Mouse (Mus musculus) liver, postnatal 0 days (tissue): ENCODE measurements around the gene Gm765. TPM values are rescaled to one million over a fixed set of nuclear protein-coding genes. Genes with fewer than 3 reads are reported as not detected.

ENCODE experiments used
- ATAC-seq: fragments of 200-750 bp; cut with Nextera tagmentation; 2 replicates; pipeline ENCODE4 v1.8.0; 2017; ENCODE audit warnings: mild to moderate bottlenecking, moderate library complexity
- DNase-seq: peaks from one replicate; pipeline ENCODE4 v3.0.0-alpha.2; 2016
- H3K27ac ChIP-seq: fragments of 300-500 bp; sonication (generic); 2 replicates; pipeline ENCODE4 v1.5.1; 2014; ENCODE audit warnings: antibody characterized with exemption, moderate library complexity, mild to moderate bottlenecking, low read depth
- H3K27me3 ChIP-seq: fragments of 300-500 bp; sonication (generic); 2 replicates; pipeline ENCODE4 v1.6.1; 2014; ENCODE audit warnings: low read length, control low read depth, mixed read lengths; ENCODE audit not compliant: insufficient read depth
- H3K36me3 ChIP-seq: fragments of 300-500 bp; sonication (generic); replicated peaks from 2 replicates; pipeline ENCODE4 v1.6.1; 2014; ENCODE audit warnings: mild to moderate bottlenecking, control low read depth, low read length, moderate library complexity, mixed read lengths; ENCODE audit not compliant: insufficient read depth
- H3K4me1 ChIP-seq: fragments of 300-500 bp; sonication (generic); 2 replicates; pipeline ENCODE4 v1.6.1; 2014; ENCODE audit warnings: antibody characterized with exemption, mild to moderate bottlenecking, control low read depth; ENCODE audit not compliant: insufficient read depth
- H3K4me2 ChIP-seq: fragments of 300-500 bp; sonication (generic); 2 replicates; pipeline ENCODE4 v1.6.1; 2014; ENCODE audit warnings: low read depth, mild to moderate bottlenecking, low read length, moderate library complexity, mixed read lengths
- H3K4me3 ChIP-seq: fragments of 300-500 bp; sonication (generic); 2 replicates; pipeline ENCODE4 v1.5.1; 2014; ENCODE audit warnings: low read depth, low read length
- H3K9ac ChIP-seq: fragments of 300-500 bp; sonication (generic); replicated peaks from 2 replicates; pipeline ENCODE4 v1.6.1; 2014; ENCODE audit warnings: mild to moderate bottlenecking, moderate library complexity
- H3K9me3 ChIP-seq: fragments of 300-500 bp; sonication (generic); 2 replicates; pipeline ENCODE4 v1.6.1; 2016; ENCODE audit warnings: mild to moderate bottlenecking, control low read depth, low read length, mixed read lengths
- CTCF ChIP-seq: sonication (generic); IDR thresholded peaks from 2 replicates; pipeline ENCODE4 v1.5.1; 2016; ENCODE audit warnings: antibody characterized with exemption, low read depth
- EP300 ChIP-seq: IDR thresholded peaks from 2 replicates; pipeline ENCODE4 v1.6.1; 2016; ENCODE audit warnings: antibody characterized with exemption, low read depth, mild to moderate bottlenecking
- WGBS: fragments of 180-500 bp; shearing (Covaris S2); extraction: QIAGEN DNeasy Blood & Tissue Kit; methylation state at CpG from one replicate; pipeline ENCODE4 v1.1.7; 2014; ENCODE audit not compliant: insufficient replicate concordance; 5-methylcytosine and 5-hydroxymethylcytosine counted together
- polyA plus RNA-seq: library from polyadenylated mRNA; unstranded; fragments of >200 nt; fragmentation: Nextera tagmentation; extraction: Ambion mirVana; gene quantifications from 2 replicates; pipeline ENCODE4 v1.2.1, GENCODE M21; 2015

The Gm765 gene
- polyA plus RNA-seq, 1 experiment from 2014 or later = 0.41 TPM

DNA sequence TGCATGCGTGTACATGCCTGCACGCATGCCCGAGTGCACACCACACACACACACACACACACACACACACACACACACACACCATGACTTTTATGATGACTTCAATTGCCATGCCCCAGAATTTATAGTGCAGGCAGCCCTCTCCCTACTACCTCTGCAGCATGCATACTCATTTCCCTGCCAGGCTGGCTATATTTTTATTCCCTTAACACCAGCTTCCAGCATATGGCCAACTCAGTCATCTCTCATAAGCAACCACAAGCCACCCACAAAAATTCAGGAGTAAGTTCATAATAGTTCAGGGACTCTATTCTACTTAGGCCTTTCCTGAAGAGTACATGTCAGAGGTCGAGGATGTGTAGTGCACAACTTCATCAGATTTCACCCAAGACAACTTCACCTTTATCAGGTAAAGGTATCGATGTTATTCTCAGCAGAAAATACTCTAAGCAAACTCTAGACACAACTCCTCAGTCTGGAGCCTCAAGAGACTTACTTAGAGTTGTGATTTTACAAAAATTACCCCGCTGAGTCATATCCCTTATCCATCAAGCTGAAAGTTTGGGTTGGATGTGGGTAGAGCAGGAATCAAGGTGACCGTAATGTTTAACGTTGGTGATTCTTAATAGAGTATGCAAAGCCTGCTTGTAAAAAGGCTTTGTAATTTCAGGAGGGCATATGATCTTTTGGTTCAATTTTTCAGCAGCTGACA is 101.8 kb downstream of the Gm765 start:
- DNase-seq (no peak), ATAC-seq (no peak)
- Histone ChIP-seq H3K36me3 (no peaks in the 10 kb centered on the region), H3K27ac (no peak overlapping the region), H3K27me3 (no peaks in the 10 kb centered on the region), H3K9ac (no peak overlapping the region), H3K4me1 (no peaks in the 10 kb centered on the region), H3K4me2 (no peak overlapping the region), H3K9me3 (no peaks in the 10 kb centered on the region), H3K4me3 (no peak overlapping the region)
- no peak for TF ChIP-seq CTCF
- no peak for TF ChIP-seq EP300
- 75% methylated on average over 8 of the region's 8 CpGs for WGBS

DNA sequence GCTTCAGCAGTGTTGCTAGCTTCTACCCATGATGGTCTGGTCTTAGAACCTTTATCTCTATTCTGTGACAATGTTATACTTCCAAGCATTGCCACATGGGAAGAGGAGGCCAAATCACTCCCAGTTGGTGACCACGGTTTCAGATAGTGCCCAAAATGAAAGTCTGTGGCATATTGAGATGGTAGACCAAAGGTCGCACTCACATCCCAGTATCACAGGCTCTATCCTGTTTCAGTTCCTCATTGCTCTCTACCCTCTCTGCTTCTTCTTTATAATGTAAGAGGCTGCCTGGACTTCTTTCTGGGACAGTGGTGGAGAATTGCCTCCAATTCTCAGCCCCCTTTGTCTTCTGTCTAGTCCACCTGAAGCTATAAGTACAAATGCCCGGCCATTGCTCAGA is 108.5 kb downstream of the Gm765 start:
- Histone ChIP-seq H3K9ac (no peak overlapping the region), H3K4me1 (no peaks in the 10 kb centered on the region), H3K9me3 (no peaks in the 10 kb centered on the region), H3K4me3 (no peak overlapping the region), H3K27ac (no peak overlapping the region), H3K27me3 (no peaks in the 10 kb centered on the region), H3K36me3 (no peaks in the 10 kb centered on the region), H3K4me2 (no peak overlapping the region)
- ATAC-seq = no peak
- no peak for DNase-seq
- no peak for TF ChIP-seq EP300
- no peak for TF ChIP-seq CTCF
- 70% methylated on average over 3 of the region's 3 CpGs for WGBS

DNA sequence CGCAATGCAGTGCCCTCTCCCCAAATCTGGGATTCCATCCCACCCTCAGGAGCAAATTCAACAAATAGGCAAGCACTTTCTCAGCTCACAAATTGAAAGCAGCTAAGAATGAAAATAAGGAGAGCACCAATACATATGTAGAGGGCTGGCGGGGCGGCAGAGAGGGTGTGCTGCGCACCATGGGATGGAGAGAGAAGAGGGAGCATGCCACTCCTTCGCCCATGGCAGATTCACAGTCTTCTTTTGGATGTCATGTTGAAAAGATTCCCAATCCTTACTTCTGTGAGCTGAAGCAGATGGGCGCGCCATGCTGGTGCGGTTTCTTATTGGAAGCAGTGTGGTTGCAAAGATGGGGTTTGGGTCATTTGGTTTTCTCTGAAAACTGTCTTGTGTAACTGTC is 118.6 kb downstream of the Gm765 start:
- H3K4me1 ChIP-seq = no peaks in the 10 kb centered on the region
- TF ChIP-seq EP300 (no peak), CTCF (no peak)
- no peak overlapping the region for H3K9ac ChIP-seq
- H3K4me3 ChIP-seq = no peak overlapping the region
- no peaks in the 10 kb centered on the region for H3K27me3 ChIP-seq
- no peaks in the 10 kb centered on the region for H3K36me3 ChIP-seq
- DNase-seq (no peak), ATAC-seq (no peak)
- WGBS = 86% methylated on average over 8 of the region's 8 CpGs
- H3K4me2 ChIP-seq = no peak overlapping the region
- no peak overlapping the region for H3K27ac ChIP-seq
- no peaks in the 10 kb centered on the region for H3K9me3 ChIP-seq

DNA sequence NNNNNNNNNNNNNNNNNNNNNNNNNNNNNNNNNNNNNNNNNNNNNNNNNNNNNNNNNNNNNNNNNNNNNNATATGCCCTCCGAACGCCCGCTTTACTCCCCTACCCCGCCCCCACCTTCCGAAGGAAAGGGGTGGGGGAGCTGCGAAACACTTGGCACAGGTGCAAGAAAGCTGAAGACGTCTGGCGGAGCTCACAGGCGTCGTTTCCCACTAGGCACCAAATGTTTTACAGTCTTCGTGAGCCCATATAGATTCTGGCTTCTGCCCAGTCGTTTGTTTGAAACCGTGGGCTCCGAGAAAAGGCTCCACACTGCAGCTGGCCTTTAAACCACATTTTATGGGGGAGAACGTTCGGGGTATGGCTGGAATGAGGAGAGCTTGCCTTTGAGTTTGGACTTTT is 120.6 kb downstream of the Gm765 start:
- H3K27ac ChIP-seq = no peak overlapping the region
- no peaks in the 10 kb centered on the region for H3K36me3 ChIP-seq
- no peak for ATAC-seq
- no peak overlapping the region for H3K9ac ChIP-seq
- no peak overlapping the region for H3K4me2 ChIP-seq
- no peak for TF ChIP-seq CTCF
- no peak overlapping the region for H3K4me3 ChIP-seq
- WGBS = 73% methylated on average over 16 of the region's 16 CpGs
- no peaks in the 10 kb centered on the region for H3K4me1 ChIP-seq
- H3K27me3 ChIP-seq = no peaks in the 10 kb centered on the region
- H3K9me3 ChIP-seq = no peaks in the 10 kb centered on the region
- DNase-seq = no peak

DNA sequence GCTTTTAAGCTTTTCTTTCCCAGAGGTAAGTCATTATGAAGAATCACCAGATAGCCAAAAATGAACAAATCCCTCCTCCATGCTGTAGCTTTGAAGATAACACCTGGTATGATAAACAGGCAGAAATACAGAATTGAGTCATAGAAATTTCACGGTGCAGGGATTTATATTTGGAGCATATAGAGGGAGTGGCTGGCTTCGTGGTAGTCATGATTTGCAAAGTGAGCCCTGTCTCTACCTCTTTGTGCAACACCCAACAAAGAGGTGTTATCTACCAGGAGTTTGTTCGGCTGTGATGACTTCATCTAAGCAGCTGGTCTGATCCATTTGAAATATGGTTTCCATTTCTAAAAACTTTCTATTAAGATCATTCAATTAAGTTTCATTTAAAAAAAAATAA is 130.3 kb downstream of the Gm765 start:
- no peaks in the 10 kb centered on the region for H3K9me3 ChIP-seq
- no peak for ATAC-seq
- no peaks in the 10 kb centered on the region for H3K4me1 ChIP-seq
- DNase-seq = no peak
- TF ChIP-seq CTCF (no peak), EP300 (no peak)
- H3K27me3 ChIP-seq = no peaks in the 10 kb centered on the region
- H3K27ac ChIP-seq = no peak overlapping the region
- H3K36me3 ChIP-seq = no peaks in the 10 kb centered on the region
- H3K9ac ChIP-seq = no peak overlapping the region
- no peak overlapping the region for H3K4me3 ChIP-seq
- WGBS = 66% methylated on average over 3 of the region's 3 CpGs
- H3K4me2 ChIP-seq = no peak overlapping the region

DNA sequence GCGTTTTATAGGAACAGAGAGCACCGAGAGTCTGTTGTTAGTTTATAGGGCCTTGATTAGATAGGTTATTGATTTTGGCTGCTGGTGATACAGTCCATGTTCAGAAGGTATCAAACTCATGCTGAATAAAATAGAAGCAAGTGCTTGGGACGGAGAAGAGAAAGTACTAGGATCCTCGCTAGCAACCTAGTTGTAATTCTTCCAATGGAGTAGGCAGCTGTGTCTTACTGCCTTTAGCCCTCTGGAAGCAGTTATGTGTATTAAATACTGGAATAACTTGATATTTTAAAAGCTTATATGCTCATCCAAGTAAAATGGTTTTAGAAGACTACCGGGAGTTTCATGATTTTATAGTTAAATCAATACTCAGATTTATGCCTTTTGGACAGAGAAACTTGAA is 132.3 kb downstream of the Gm765 start:
- DNase-seq = no peak
- Histone ChIP-seq H3K4me3 (no peak overlapping the region), H3K27ac (no peak overlapping the region), H3K9me3 (no peaks in the 10 kb centered on the region), H3K4me1 (no peaks in the 10 kb centered on the region), H3K27me3 (no peaks in the 10 kb centered on the region), H3K4me2 (no peak overlapping the region), H3K36me3 (no peaks in the 10 kb centered on the region), H3K9ac (no peak overlapping the region)
- TF ChIP-seq CTCF (no peak), EP300 (no peak)
- no peak for ATAC-seq
- WGBS = 76% methylated on average over 5 of the region's 5 CpGs

DNA sequence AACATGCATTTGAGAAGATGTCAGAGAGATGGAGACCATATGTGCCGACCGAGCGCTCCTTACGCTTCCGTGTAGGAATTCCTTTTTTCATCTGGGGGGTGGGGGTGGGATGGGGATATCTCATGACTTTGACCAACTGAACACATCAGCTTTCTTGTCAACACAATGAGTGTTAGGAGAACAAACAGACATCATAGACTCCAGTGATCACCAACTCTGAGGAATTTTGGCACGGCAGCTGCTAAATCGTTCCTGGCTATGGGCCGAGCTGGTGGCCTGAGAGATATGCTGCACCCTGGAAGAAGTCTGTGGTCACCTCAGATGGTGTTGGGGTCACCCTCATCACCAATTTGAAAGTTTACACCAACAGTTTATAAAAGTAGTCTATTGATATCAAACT is 134.5 kb downstream of the Gm765 start:
- H3K27ac ChIP-seq = no peak overlapping the region
- H3K4me3 ChIP-seq = no peak overlapping the region
- 89% methylated on average over 8 of the region's 8 CpGs for WGBS
- no peak for DNase-seq
- no peaks in the 10 kb centered on the region for H3K4me1 ChIP-seq
- no peaks in the 10 kb centered on the region for H3K27me3 ChIP-seq
- TF ChIP-seq CTCF (no peak), EP300 (no peak)
- no peak overlapping the region for H3K9ac ChIP-seq
- no peak overlapping the region for H3K4me2 ChIP-seq
- no peak for ATAC-seq
- H3K9me3 ChIP-seq = no peaks in the 10 kb centered on the region
- no peaks in the 10 kb centered on the region for H3K36me3 ChIP-seq
